Mouse (Mus musculus): ENCODE results near the gene Islr2.

- TF ChIP-seq USF1 (IDR thresholded peaks at IDR 0.05; ENCODE audit: low read depth) (no peak), MYOG (IDR thresholded peaks at IDR 0.05; ENCODE audit: control insufficient read depth, extremely low read depth, insufficient read length) (no peak), CTCF (IDR thresholded peaks at IDR 0.05; ENCODE audit: control insufficient read depth, insufficient read depth, insufficient read length) (no peak), FOSL1 (IDR thresholded peaks at IDR 0.05; ENCODE audit: insufficient read depth, low read length, poor library complexity, severe bottlenecking) (no peak), MAX (IDR thresholded peaks at IDR 0.05) (no peak)
Measured at GRCm38 (mm10) chr9:58150733-58151361, 53.3 kb downstream of the Islr2 start.

Data from C2C12 (cell line).